Mouse (Mus musculus) embryonic stem cell, embryonic (primary cell): Measurements from ENCODE around the gene Arid5b.

Experiments used
- CTCF ChIA-PET, 4 experiments: fragments of 300-600 bp in 2 of 4; fragments of 350-600 bp in 2 of 4; sonication (Branson Sonifier 250); formaldehyde crosslinking; loops; one replicate each; lab custom pipeline; 2022; ENCODE audit warnings: inconsistent platforms in 2 of 4; lab: Charles Lee
- POLR2A ChIA-PET, 4 experiments: fragments of 300-600 bp in 2 of 4; fragments of 350-600 bp in 2 of 4; sonication (Branson Sonifier 250); formaldehyde crosslinking; loops; one replicate each; lab custom pipeline; 2022; ENCODE audit warnings: antibody characterized with exemption in 4 of 4, inconsistent platforms in 1 of 4; lab: Charles Lee

Arid5b gene

GRCm38 (mm10) chr10:68277671-68278151 lies 829 bp downstream of the Arid5b start:
- POLR2A ChIA-PET, result interaction anchor here in 3 of 4 experiments (0.6 to 7.3 kb wide), 48 partner anchors 9 to 1281 kb away, joined by 3 to 68 read pairs (median 4); no protein-coding TSS in a partner anchor
- CTCF ChIA-PET, result interaction anchor here in 3 of 4 experiments (0.6 to 0.9 kb wide), 8 partner anchors 17 to 1574 kb away, joined by 3 to 11 read pairs (median 3); no protein-coding TSS in a partner anchor

- POLR2A ChIA-PET, result interaction anchor here (0.6 to 7.3 kb wide), 80 partner anchors 8 to 1280 kb away, joined by 3 to 68 read pairs (median 5); partner anchors contain the start of gene Cabcoco1 (in 1 of the 4)
- CTCF ChIA-PET, result interaction anchor here in 3 of 4 experiments (0.6 to 1.1 kb wide), 10 partner anchors 14 to 1575 kb away, joined by 3 to 11 read pairs (median 4); no protein-coding TSS in a partner anchor
Measured at GRCm38 (mm10) chr10:68276976-68277441, 1.5 kb downstream of the Arid5b start.

GRCm38 (mm10) chr10:68276350-68276975 lies 2.1 kb downstream of the Arid5b start:
- ChIA-PET CTCF (interaction anchor here in 3 of 4 experiments (0.5 to 1.1 kb wide), 8 partner anchors 13 to 263 kb away, joined by 3 to 5 read pairs (median 4); no protein-coding TSS in a partner anchor), POLR2A (interaction anchor here (0.6 to 7.3 kb wide), 74 partner anchors 10 to 1273 kb away, joined by 3 to 68 read pairs (median 5); partner anchors contain the start of gene Cabcoco1 (in 2 of the 4))

DNA sequence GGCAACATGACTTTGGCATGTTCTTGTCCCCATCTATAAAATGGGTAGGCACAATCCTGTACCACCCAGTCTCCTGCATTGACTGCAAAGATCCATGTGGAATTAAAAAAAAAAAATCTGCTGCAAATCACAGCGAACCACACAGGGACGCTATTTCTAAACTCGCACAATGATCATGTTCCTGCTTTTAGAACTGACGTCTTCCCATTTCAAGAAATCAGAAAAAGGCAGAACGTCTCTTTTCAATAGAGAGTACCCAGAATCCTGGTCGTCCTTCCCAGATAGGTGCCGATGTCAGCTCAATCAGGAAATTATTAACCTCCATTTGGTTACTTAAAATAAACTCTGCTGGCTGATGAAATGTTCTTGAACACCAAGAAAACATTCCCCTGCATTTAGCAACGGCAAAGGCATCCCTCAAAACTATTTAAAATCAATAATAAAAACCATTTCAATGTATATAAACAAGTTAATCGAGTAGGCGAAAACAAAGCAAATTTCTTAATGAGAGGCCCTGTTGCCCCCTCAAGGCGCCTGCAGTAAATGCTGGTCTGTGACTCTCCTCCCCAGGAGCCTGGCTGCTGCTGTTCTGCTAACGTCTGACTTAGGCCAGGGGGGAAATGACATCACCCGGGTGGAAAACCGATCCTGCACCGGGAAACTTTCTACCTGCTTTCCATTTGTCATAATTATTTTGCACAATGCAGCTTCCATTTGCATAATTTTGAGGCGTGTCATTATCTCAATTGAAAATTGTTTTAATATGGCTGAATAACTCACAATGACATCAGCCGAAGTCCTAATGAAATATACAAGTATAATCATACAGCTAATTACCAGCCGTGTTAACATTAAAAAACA lies 3.4 kb downstream of the Arid5b start:
- CTCF ChIA-PET, result no interaction called here
- POLR2A ChIA-PET, result interaction anchor here in 3 of 4 experiments (0.7 to 7.3 kb wide), 37 partner anchors 11 to 1272 kb away, joined by 3 to 68 read pairs (median 7); no protein-coding TSS in a partner anchor

- POLR2A ChIA-PET, result interaction anchor here in 3 of 4 experiments (0.5 to 3.0 kb wide), 7 partner anchors 8 to 1459 kb away, joined by 3 to 16 read pairs (median 3); no protein-coding TSS in a partner anchor
Measured at GRCm38 (mm10) chr10:68269789-68270188, 8.8 kb downstream of the Arid5b start.

GRCm38 (mm10) chr10:68268629-68269028 lies 9.9 kb downstream of the Arid5b start:
- ChIA-PET CTCF (no interaction called here), POLR2A (interaction anchor here in 2 of 4 experiments (0.9 to 3.0 kb wide), 9 partner anchors 9 to 132 kb away, joined by 3 to 16 read pairs (median 3); no protein-coding TSS in a partner anchor)

More at GRCm38 (mm10) chr10:68269789-68270188, 8.8 kb downstream of the Arid5b start:
- CTCF ChIA-PET, result no interaction called here

DNA sequence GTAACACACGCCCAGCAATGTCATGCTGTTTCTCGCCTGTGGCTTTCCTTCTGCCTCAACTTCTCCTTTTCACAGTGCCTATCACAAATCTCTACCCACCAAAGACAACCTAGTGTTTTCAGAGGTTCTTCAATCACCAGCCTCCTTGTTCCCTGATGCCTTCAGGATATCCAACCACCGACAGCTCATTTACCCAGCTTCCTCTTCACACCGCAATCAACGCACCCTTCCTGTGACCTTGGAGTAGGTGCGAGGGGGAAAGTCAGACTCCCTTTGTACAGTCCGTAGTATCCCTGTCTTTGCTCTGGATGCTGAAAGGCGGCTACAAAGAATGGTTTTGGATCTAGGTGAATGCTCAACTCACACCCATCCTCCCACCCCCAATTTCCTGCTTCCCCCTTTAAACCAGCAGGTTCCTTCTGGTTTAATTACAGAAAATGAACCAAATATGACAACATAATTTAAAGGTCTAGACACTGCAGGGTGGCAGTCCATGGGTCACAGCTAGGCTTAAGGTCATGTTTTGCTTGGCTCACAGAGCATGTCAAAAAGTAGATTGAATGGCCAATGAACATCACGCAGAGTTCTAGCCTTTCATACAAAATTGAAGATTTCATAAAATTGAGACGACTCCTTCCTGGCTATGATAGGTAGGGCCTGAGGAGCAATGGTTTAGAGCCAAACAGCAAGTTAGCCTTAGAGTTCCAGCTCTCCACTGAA lies 14.4 kb downstream of the Arid5b start:
- POLR2A ChIA-PET, result interaction anchor here (0.6 to 2.5 kb wide), 33 partner anchors 8 to 146 kb away, joined by 3 to 23 read pairs (median 3); no protein-coding TSS in a partner anchor
- CTCF ChIA-PET, result interaction anchor here in 3 of 4 experiments (0.6 to 1.3 kb wide), 3 partner anchors 12 to 419 kb away, joined by 3 to 4 read pairs (median 3); no protein-coding TSS in a partner anchor

DNA sequence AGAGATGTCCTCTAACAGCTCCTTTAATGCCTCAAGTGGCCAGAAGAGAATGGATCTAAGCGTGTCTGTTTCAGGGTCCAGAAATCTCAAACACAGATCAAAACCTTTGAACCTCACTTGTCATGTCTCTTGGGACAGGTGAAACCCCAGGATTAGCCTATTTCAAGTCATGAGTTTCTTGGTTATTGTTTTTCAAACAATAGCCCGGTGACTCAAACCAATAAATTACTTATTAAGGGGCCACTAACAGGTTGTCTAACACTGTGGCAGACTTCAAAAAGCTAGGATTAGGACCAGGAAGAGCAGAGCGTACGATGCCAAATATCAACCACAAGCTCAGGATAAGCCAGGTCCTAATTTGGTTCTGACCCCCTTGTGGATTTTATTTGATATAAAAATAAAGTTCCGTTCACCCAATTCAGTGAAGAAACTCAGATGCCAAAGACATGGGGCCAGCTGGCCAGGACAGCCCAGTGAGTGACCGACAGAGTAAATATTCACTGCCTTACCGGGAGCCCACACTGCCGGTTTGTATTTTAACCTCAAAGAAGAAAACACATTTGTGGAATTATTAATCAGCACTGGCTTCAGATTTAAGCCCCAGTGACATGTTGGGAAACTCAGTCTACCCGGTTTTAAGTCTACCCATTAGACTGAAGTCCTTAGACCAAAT lies 15.1 kb downstream of the Arid5b start:
- ChIA-PET CTCF (interaction anchor here in 3 of 4 experiments (0.6 to 1.3 kb wide), 3 partner anchors 13 to 419 kb away, joined by 3 to 4 read pairs (median 3); no protein-coding TSS in a partner anchor), POLR2A (interaction anchor here in 3 of 4 experiments (0.5 to 2.5 kb wide), 38 partner anchors 8 to 146 kb away, joined by 3 to 23 read pairs (median 4); no protein-coding TSS in a partner anchor)

GRCm38 (mm10) chr10:68259601-68260000 lies 18.9 kb downstream of the Arid5b start:
- CTCF ChIA-PET, result interaction anchor here in 1 of 4 experiments (1.2 kb wide), 1 partner anchor 23 kb away, joined by 6 read pairs; no protein-coding TSS in a partner anchor

DNA sequence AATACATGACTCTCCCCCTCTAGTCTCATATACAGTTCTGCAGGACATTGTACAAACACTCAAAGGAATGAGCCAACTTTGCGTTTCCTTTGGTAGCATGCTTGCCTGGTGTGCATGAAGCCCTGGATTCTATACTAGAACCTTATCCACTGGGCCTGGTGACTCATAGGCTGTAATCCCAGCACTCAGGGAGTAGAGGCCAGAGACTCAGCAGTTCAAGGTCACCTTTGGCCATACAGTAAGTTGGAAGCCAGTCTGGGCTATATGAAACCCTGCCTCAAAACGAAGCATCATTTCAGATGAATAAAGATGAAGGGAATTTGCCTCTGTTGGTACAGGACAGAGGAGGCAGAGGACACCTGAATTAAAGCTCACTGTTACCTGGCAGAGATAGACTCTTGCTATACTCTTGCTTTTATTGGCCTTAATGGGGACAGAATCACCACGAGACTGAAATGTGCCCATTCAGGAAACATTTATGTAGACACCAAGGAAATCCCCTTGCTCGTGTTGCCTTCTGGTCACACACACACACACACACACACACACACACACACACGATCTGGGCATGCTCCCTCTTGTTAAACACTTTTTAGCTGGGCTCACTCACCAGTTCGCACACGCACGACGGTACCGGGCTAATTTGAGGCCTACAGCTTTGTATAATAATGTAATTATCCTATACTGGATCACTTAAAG lies 21.0 kb downstream of the Arid5b start:
- CTCF ChIA-PET, result interaction anchor here in 1 of 4 experiments (0.6 kb wide), 1 partner anchor 26 kb away, joined by 4 read pairs; no protein-coding TSS in a partner anchor
- POLR2A ChIA-PET, result interaction anchor here in 3 of 4 experiments (0.7 to 3.9 kb wide), 13 partner anchors 11 to 133 kb away, joined by 3 to 19 read pairs (median 4); no protein-coding TSS in a partner anchor

More at GRCm38 (mm10) chr10:68259601-68260000, 18.9 kb downstream of the Arid5b start:
- POLR2A ChIA-PET, result interaction anchor here in 3 of 4 experiments (0.6 to 4.1 kb wide), 27 partner anchors 9 to 123 kb away, joined by 3 to 26 read pairs (median 4); no protein-coding TSS in a partner anchor

GRCm38 (mm10) chr10:68256134-68256533 lies 22.4 kb downstream of the Arid5b start:
- ChIA-PET CTCF (interaction anchor here in 2 of 4 experiments (0.7 to 1.0 kb wide), 2 partner anchors 26 to 27 kb away, joined by 4 to 5 read pairs; no protein-coding TSS in a partner anchor), POLR2A (interaction anchor here in 3 of 4 experiments (0.7 to 5.1 kb wide), 4 partner anchors 19 to 90 kb away, joined by 3 to 28 read pairs (median 13); no protein-coding TSS in a partner anchor)

DNA sequence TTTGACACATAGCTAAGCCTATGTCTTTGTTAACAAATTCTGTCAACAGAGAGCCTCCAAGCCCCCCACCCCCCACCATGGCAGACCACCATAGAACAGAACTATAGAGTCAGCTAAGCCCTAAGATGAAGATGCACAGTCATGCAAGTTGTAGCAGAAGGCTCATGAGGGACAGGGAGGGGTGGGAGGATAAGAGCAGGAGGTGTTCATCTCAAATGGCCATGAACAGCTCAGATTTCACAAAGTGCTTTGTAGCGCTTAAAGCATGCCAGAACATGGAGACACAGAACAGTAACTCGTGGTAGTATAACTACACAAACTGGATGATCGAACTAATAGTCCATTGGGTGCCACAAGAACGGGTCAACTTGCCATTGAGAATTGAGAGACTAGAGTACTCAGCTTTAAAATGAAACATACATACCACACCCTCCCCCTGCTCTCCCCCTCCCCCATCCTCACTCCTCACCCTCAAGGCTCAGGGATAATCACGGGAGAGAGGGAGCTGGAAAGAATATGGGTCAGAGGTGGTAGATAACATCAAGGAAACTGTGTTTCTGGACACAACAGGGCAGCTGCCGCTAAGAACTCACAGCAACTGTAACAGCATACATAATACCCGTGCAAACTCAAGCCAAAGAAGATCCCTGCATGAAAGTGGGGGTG lies 25.0 kb downstream of the Arid5b start:
- POLR2A ChIA-PET, result interaction anchor here (0.5 to 5.1 kb wide), 47 partner anchors 10 to 1216 kb away, joined by 3 to 52 read pairs (median 5); partner anchors contain the start of gene Arid5b (in 1 of the 4)

DNA sequence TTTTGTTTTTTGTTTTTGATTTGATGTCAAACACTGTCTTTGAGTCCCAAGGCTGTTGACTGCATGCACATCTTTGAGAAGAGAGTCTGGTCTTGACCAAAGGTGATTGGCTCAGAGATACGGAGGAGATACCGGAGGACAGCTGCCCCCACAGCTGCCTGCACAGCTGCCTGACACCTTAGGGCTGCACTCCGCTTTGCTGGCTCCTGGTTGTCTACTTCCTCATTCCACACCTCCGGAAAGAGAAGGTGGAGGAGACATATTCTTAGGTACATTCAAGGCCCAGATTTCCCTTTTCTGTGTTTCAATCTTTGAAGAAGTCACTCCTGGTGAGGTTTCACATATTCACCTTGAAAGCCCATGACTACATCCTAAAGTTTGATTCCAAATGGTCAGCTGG lies 25.9 kb downstream of the Arid5b start:
- ChIA-PET CTCF (interaction anchor here in 1 of 4 experiments (0.5 kb wide), 2 partner anchors 24 to 100 kb away, joined by 3 to 4 read pairs; no protein-coding TSS in a partner anchor), POLR2A (interaction anchor here (1.0 to 5.1 kb wide), 26 partner anchors 11 to 116 kb away, joined by 3 to 52 read pairs (median 6); partner anchors contain the start of gene Arid5b (in 1 of the 4))

More for the DNA sequence above, 25.0 kb downstream of the Arid5b start:
- CTCF ChIA-PET, result interaction anchor here in 1 of 4 experiments (0.7 kb wide), 1 partner anchor 29 kb away, joined by 7 read pairs; no protein-coding TSS in a partner anchor

GRCm38 (mm10) chr10:68249355-68249782 lies 29.2 kb downstream of the Arid5b start:
- ChIA-PET CTCF (interaction anchor here in 2 of 4 experiments (0.7 kb wide), 2 partner anchors 237 to 1110 kb away, joined by 3 to 9 read pairs; no protein-coding TSS in a partner anchor), POLR2A (interaction anchor here in 3 of 4 experiments (0.6 to 5.8 kb wide), 43 partner anchors 9 to 1104 kb away, joined by 3 to 59 read pairs (median 5); partner anchors contain the start of genes Arid5b (in 2 of the 3) and Cdk1 (in 1 of the 3))
